Mouse (Mus musculus) induced T-regulatory cell, adult 2 months (primary cell): ENCODE measurements around the gene Scin.

Experiments used
- DNase-seq: peaks from one replicate; pipeline ENCODE4 v3.0.0-alpha.2; 2012; ENCODE audit warnings: low read depth

Scin gene

GRCm38 (mm10) chr12:40027444-40027843, 106.6 kb downstream of the Scin start:
- no peak for DNase-seq

DNA sequence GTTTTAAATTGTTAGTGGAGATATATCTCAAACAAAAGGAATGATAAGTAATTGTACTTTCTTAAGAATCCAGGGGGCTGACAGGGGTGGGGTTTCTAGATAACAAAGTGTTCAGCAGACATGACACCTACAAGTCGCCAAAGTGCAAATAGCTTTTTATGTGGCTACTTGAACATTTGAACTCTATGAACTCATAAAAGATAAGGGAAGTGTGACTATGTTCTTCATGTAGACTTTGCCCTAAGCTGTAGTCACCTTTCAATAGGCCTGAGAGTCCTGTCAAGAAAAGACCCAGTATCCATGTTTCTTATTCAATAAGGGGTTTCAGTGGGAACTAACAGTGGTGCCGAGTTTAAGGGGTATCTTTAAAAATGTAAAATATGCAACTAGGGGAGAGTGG, 110.1 kb downstream of the Scin start:
- DNase-seq, result no peak

- no peak for DNase-seq
These were observed 110.9 kb downstream of the Scin start for GRCm38 (mm10) chr12:40023014-40023642.

GRCm38 (mm10) chr12:40022344-40022743, 111.7 kb downstream of the Scin start:
- no peak for DNase-seq

DNA sequence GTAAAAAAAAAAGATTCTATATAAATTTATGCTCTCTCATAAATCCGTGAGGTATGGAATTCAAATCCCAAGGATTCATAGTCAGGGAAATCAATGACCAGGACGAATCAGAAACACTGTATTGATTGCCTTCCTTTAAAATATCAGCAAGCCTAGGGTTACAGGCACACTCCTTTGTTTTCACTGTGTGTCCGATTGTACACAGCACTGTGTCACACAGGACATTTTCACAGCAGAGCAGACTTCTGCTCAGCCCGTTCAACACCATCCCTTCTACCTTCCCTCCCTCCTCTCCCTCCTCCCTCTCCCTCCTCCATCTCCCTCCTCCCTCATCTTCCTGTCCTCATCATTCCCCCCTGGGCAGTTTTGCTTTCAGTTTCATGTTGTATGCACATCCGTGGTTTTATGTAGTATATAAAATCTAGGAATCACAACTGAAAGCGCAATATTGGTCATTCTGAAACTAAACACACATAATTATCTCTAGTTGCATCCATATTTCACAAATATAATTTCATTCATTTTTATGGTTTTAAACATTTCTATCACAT, 116.0 kb downstream of the Scin start:
- DNase-seq, result peak; percentile 85

- peak; percentile 81 for DNase-seq
These were observed 117.2 kb downstream of the Scin start for GRCm38 (mm10) chr12:40016648-40017460.

DNA sequence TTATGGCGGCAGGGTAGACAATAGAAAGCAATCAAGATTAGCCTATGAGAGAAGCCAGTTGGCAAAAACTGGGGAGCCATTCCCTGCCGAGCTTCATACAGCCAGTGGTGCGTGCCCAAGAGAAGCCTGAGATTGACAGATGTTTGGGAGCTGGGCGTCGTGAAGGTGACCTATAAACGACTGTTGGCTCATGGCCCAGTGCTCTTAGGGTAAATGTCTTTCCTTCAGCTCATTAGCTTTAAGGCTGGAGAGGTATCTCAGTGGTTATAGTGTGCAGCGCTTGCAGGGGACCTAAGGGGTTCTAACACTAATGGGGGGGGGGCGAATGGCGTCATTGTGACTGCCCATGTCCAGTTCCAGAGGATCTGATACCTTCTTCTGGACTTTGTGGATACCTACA, 118.0 kb downstream of the Scin start:
- DNase-seq, result no peak

- DNase-seq, result peak; percentile 46
These were observed 124.2 kb downstream of the Scin start for GRCm38 (mm10) chr12:40009866-40010265.
